Mouse (Mus musculus) neural tube, embryonic 11.5 days (tissue): Measurements from ENCODE around the gene Ndufs2. TPM values are rescaled to one million over a fixed set of nuclear protein-coding genes. Genes with fewer than 3 reads are reported as not detected.

Source experiments
- ATAC-seq: fragments of 200-750 bp; cut with Nextera tagmentation; 2 replicates; pipeline ENCODE4 v1.8.0; 2017; ENCODE audit warnings: moderate number of reproducible peaks, mild to moderate bottlenecking, moderate TSS enrichment, moderate library complexity; ENCODE audit not compliant: insufficient read depth, low FRiP score, low TSS enrichment
- DNase-seq: peaks from one replicate; pipeline ENCODE4 v3.0.0-alpha.2; 2015; ENCODE audit warnings: low spot score
- H3K27ac ChIP-seq: fragments of 300-500 bp; sonication (generic); 2 replicates; pipeline ENCODE4 v1.5.1; 2014; ENCODE audit warnings: low read depth, mild to moderate bottlenecking, low read length
- H3K27me3 ChIP-seq: fragments of 300-500 bp; sonication (generic); 2 replicates; pipeline ENCODE4 v1.6.1; 2014; ENCODE audit warnings: mild to moderate bottlenecking, low read length, mixed read lengths; ENCODE audit not compliant: control insufficient read depth, insufficient read depth
- H3K36me3 ChIP-seq: fragments of 300-500 bp; sonication (generic); 2 replicates; pipeline ENCODE4 v1.6.1; 2014; ENCODE audit warnings: mild to moderate bottlenecking, low read length, moderate library complexity, mixed read lengths; ENCODE audit not compliant: control insufficient read depth, insufficient read depth
- H3K4me1 ChIP-seq: fragments of 300-500 bp; sonication (generic); 2 replicates; pipeline ENCODE4 v1.6.1; 2014; ENCODE audit warnings: low read length, mixed read lengths; ENCODE audit not compliant: control insufficient read depth, insufficient read depth
- H3K4me2 ChIP-seq: fragments of 300-500 bp; sonication (generic); 2 replicates; pipeline ENCODE4 v1.6.1; 2014; ENCODE audit warnings: low read depth, mild to moderate bottlenecking, moderate library complexity
- H3K4me3 ChIP-seq: fragments of 300-500 bp; sonication (generic); 2 replicates; pipeline ENCODE4 v1.5.1; 2014; ENCODE audit warnings: low read depth, low read length
- H3K9ac ChIP-seq: fragments of 300-500 bp; sonication (generic); 2 replicates; pipeline ENCODE4 v1.6.1; 2014; ENCODE audit warnings: mild to moderate bottlenecking, low read length
- H3K9me3 ChIP-seq: fragments of 300-500 bp; sonication (generic); 2 replicates; pipeline ENCODE4 v1.6.1; 2016; ENCODE audit warnings: low read length; ENCODE audit not compliant: control insufficient read depth
- WGBS: fragments of 180-500 bp; shearing (Covaris S2); extraction: QIAGEN DNeasy Blood & Tissue Kit; methylation state at CpG from one replicate; pipeline ENCODE4 v1.1.7; 2014; 5-methylcytosine and 5-hydroxymethylcytosine counted together
- polyA plus RNA-seq: library from polyadenylated mRNA; unstranded; fragments of >200 nt; fragmentation: Nextera tagmentation; extraction: Ambion mirVana; gene quantifications from 2 replicates; pipeline ENCODE4 v1.2.1, GENCODE M21; 2014

Ndufs2 gene
- polyA plus RNA-seq, 1 experiment from 2014 or later = 286 TPM

GRCm38 (mm10) chr1:171193911-171194830 is 57.0 kb downstream of the Ndufs2 start:
- Histone ChIP-seq H3K36me3 (no peaks in the 10 kb centered on the region), H3K9ac (no peak overlapping the region), H3K9me3 (no peaks in the 10 kb centered on the region), H3K4me1 (peaks cover 12% of the 10 kb centered on the region), H3K4me3 (no peak overlapping the region), H3K27ac (no peak overlapping the region), H3K27me3 (peaks cover 33% of the 10 kb centered on the region), H3K4me2 (no peak overlapping the region)
- ATAC-seq (no peak), DNase-seq (peak; percentile 39)
- WGBS = 29% methylated on average over 11 of the region's 11 CpGs

- no peak for ATAC-seq
- 3% methylated on average over 18 of the region's 18 CpGs for WGBS
- DNase-seq = peak; percentile 53
- Histone ChIP-seq H3K4me2 (peak overlapping the region; percentile 20), H3K27ac (no peak overlapping the region), H3K4me3 (0 out of 2 replicates have a peak overlapping the region, but pooled peaks have one; percentile 3), H3K36me3 (no peaks in the 10 kb centered on the region), H3K9me3 (no peaks in the 10 kb centered on the region), H3K4me1 (peaks cover 16% of the 10 kb centered on the region), H3K27me3 (peaks cover 33% of the 10 kb centered on the region), H3K9ac (no peak overlapping the region)
Observed at GRCm38 (mm10) chr1:171193093-171193840, 57.9 kb downstream of the Ndufs2 start.

GRCm38 (mm10) chr1:171192283-171192682 is 58.9 kb downstream of the Ndufs2 start:
- no peaks in the 10 kb centered on the region for H3K9me3 ChIP-seq
- ATAC-seq (no peak), DNase-seq (no peak)
- no peak overlapping the region for H3K27ac ChIP-seq
- no peaks in the 10 kb centered on the region for H3K36me3 ChIP-seq
- WGBS = 45% methylated on average over 10 of the region's 10 CpGs
- peaks cover 33% of the 10 kb centered on the region for H3K27me3 ChIP-seq
- peaks cover 16% of the 10 kb centered on the region for H3K4me1 ChIP-seq
- no peak overlapping the region for H3K4me2 ChIP-seq
- no peak overlapping the region for H3K4me3 ChIP-seq
- no peak overlapping the region for H3K9ac ChIP-seq

- Histone ChIP-seq H3K4me1 (peaks cover 16% of the 10 kb centered on the region), H3K9ac (no peak overlapping the region), H3K27me3 (peaks cover 23% of the 10 kb centered on the region), H3K36me3 (no peaks in the 10 kb centered on the region), H3K27ac (no peak overlapping the region), H3K9me3 (no peaks in the 10 kb centered on the region), H3K4me2 (no peak overlapping the region), H3K4me3 (no peak overlapping the region)
- ATAC-seq (no peak), DNase-seq (no peak)
- 95% methylated on average over 9 of the region's 9 CpGs for WGBS
Observed at GRCm38 (mm10) chr1:171190832-171191231, 60.4 kb downstream of the Ndufs2 start.

GRCm38 (mm10) chr1:171189476-171190114 is 61.6 kb downstream of the Ndufs2 start:
- H3K4me2 ChIP-seq = no peak overlapping the region
- H3K9me3 ChIP-seq = no peaks in the 10 kb centered on the region
- no peak overlapping the region for H3K9ac ChIP-seq
- peaks cover 16% of the 10 kb centered on the region for H3K4me1 ChIP-seq
- 35% methylated on average over 14 of the region's 14 CpGs for WGBS
- no peaks in the 10 kb centered on the region for H3K36me3 ChIP-seq
- H3K4me3 ChIP-seq = no peak overlapping the region
- no peak for ATAC-seq
- H3K27me3 ChIP-seq = peaks cover 12% of the 10 kb centered on the region
- no peak for DNase-seq
- no peak overlapping the region for H3K27ac ChIP-seq

GRCm38 (mm10) chr1:171189046-171189445 is 62.1 kb downstream of the Ndufs2 start:
- Histone ChIP-seq H3K9ac (no peak overlapping the region), H3K4me1 (peaks cover 16% of the 10 kb centered on the region), H3K27ac (no peak overlapping the region), H3K27me3 (peaks cover 10% of the 10 kb centered on the region), H3K4me3 (no peak overlapping the region), H3K4me2 (no peak overlapping the region), H3K36me3 (no peaks in the 10 kb centered on the region), H3K9me3 (no peaks in the 10 kb centered on the region)
- ATAC-seq (no peak), DNase-seq (no peak)
- 25% methylated on average over 8 of the region's 8 CpGs for WGBS

- 32% methylated on average over 13 of the region's 13 CpGs for WGBS
- no peak overlapping the region for H3K4me2 ChIP-seq
- H3K27me3 ChIP-seq = peaks cover 3% of the 10 kb centered on the region; the same call in 1 of the 2 replicates
- ATAC-seq (peak; percentile 48; the same call in 1 of the 2 replicates), DNase-seq (peak; percentile 38)
- no peak overlapping the region for H3K9ac ChIP-seq
- no peak overlapping the region for H3K27ac ChIP-seq
- H3K9me3 ChIP-seq = no peaks in the 10 kb centered on the region
- peaks cover 12% of the 10 kb centered on the region for H3K4me1 ChIP-seq
- no peak overlapping the region for H3K4me3 ChIP-seq
- no peaks in the 10 kb centered on the region for H3K36me3 ChIP-seq
Observed at GRCm38 (mm10) chr1:171187851-171188700, 63.1 kb downstream of the Ndufs2 start.

GRCm38 (mm10) chr1:171185655-171186054 is 65.5 kb downstream of the Ndufs2 start:
- H3K9ac ChIP-seq = no peak overlapping the region
- no peak overlapping the region for H3K4me3 ChIP-seq
- ATAC-seq = no peak
- WGBS = 65% methylated on average over 8 of the region's 8 CpGs
- H3K4me2 ChIP-seq = no peak overlapping the region
- no peak overlapping the region for H3K27ac ChIP-seq
- no peak for DNase-seq
- H3K36me3 ChIP-seq = no peaks in the 10 kb centered on the region
- H3K4me1 ChIP-seq = peaks cover 7% of the 10 kb centered on the region
- H3K9me3 ChIP-seq = no peaks in the 10 kb centered on the region
- H3K27me3 ChIP-seq = no peaks in the 10 kb centered on the region
